Mouse (Mus musculus): ENCODE data around the gene Hlcs.

DNA sequence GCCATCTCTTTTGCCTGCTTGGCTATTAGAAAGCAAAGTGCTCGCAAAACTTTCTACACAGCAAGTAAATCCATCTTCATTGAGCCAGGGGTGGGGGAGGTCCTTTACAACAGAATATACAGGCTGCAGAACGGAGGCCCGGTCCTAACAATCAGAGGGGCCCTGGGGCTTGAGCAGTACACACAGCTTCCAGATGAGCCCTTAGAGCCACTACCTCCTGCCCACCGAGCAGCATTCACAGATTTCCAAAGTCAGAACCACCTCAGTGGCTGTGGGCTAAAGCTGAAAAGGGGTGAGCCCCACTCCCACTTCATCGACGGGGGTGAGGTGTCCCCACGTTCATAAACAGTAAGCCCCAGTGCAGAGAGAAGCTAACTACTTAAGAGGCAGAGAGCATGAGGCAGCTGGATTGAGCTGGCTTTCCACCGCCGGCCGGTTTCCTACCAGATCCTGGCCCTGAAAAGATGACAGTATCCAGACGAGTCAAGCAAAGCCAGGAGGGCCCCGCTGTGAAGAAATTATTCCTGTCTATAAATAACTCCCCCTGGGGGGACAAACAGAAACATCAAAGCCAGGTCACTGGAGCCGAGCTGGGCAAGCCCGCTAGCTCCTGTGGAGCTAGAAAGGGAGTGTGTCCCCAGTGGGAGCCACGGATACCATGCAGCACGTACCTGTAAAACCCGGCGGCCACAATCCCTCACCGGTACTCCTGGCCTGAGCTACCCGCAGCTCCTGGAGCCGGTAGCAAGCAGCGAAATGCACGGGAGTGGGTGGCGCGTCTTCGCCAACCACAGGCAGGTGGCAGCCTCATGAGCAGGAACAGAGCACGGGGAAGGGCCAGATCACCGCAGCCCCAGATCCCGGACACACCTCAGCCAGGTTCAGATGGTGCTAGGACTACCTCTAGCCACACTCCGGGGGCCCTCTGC lies 10.8 kb downstream of the Hlcs start:
- TF ChIP-seq POLR2A (IDR thresholded peaks at IDR 0.05; ENCODE audit: borderline replicate concordance, control insufficient read depth, low read depth, low read length) (no peak), CTCF (IDR thresholded peaks at IDR 0.05; ENCODE audit: control insufficient read depth, insufficient read depth, low read length) (no peak)

All from bone marrow, adult 2 months (tissue).